Mouse (Mus musculus): ENCODE results near the gene Slc16a9.
A peak's percentile ranks its signal among the peaks of the same experiment; 100 is the strongest.

Gene Slc16a9

DNA sequence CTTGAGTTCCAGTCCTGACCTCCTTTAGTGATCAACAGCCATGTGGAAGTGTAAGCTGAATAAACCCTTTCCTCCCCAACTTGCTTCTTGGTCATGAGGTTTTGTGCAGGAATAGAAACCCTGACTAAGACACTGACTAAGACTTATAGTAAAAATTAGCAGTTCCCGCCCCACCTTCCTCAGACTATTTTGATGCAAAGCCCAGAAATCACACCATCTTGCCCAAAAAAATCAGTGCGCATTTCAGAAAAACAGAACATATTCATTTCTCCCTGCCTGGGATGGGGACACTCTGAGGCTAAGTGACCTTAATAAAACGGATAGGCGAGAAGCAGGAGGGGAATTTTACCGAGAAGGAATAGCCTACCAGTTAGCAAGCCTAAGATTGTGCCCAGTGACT, 60.8 kb downstream of the Slc16a9 start:
- DNase-seq = no peak

DNA sequence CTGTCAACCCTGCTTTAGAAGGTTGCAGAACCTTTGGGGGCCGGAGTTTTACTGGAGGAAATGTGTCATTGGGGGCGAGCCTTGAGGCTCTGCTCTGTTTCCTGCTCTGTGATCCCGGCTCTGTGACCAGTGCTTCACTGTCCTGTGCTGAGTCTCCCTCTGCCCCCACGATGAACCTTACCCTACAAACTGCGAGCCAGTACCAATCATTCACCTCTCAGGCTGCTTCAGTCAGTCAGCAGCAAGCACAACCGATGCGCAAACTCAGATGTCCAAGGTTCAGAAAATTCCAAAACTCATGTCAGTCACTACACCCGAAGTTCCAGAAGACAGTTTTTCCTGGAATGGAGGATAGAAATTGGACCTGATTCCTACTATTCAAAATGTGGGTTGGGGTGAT, 64.5 kb downstream of the Slc16a9 start:
- no peak for DNase-seq

DNA sequence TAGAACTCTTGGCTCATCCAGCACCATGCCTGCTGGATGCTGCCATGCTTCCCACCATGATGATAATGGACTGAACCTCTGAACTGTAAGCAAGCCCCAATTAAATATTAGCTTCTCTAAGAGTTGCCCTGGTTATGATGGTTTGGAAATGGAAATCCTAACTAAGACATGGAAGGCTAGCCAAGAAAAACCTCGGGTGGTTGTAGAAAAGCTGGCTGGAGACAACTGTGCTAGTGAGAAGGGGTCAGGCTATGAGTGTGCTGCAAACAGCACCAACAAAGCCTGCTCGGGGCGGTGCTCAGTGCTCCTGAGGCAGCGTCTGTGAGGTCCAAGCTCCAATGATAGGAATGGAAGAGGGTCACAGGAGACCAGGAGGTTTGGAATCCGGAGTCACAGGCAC, 65.7 kb downstream of the Slc16a9 start:
- no peak for DNase-seq

DNA sequence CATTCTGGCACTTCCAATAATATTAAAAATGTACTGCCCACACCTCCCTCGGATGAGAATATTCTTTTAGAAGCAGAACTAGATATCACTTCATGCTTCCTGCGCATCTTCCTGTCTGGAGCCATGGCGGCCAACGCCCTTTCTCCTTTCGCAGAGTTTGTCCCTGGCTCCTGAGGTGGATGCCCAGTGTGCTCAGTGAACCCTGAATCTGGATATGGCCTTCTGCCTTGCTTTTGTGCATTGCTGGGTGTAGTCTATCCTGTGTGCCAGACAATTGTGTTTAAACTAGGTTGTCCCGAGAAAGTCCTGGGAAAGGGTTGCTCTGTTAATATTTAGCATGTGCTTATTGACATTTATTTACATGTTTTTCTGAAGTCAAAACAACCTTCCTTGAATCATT, 71.0 kb downstream of the Slc16a9 start:
- no peak for DNase-seq

DNA sequence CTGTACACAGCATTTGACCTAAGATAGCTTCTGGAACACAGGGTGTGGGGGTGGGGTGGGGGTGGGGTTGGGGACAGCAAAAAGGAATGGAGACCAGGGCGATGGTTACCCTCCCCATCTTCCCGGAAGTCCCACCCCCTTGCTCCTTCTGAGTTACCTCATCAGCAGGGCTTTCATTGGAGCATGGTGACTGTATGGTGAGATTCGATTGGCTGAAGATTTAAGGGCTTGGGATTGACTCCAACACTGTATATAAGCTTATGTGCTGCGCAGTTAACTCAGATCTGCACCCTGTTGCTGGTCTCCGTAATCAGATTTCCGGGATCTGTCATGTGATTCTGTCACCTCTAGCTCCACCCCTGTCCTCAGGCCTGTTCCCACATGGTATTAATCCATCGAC, 72.0 kb downstream of the Slc16a9 start:
- no peak for DNase-seq

DNA sequence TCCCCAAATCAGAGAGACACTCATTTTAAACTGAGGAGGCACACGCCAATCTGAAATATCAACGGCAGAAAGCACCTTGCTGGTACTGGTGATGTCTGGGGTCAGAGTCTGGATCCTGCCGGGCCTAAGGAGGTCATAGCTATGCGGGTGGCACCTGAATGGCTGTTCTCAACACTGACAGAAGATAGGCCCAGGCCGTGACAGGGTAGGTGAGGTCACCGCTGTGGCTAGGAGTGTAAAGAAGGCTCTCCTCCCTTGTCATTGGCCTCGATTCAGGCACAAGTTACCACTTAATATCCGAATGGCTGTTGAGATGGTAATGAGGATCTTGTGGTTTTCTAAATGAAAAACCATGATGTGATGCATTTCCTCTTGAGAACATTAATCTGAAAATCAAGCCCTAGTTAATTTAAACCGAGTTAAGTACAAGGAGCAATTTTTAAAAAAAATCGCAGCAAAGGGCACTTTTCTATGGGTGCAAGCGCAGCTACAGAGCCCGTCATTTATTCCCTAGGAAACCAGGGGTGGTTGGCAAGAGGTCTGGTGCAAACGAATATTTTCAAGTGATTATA, 72.6 kb downstream of the Slc16a9 start:
- DNase-seq = no peak

DNA sequence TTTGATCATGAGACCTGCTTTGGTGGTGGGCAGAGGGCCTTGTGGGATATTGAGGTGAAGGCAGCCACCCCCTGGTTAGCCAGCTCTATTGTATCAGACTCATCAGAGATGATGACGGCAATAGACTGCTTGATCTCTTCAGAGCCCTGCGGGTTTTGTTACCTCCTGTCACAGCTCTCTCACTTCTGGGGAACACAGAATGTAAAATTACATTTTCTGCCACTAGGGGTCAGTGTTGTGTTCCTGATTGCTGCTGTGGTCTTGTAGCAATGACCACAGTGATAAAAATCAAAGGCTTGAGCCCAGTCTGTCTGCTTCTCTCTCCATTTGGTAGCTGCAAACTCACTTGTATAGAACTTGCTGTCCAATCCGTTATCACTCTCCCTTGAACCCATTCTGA, 73.7 kb downstream of the Slc16a9 start:
- peak; percentile 85 for DNase-seq

DNA sequence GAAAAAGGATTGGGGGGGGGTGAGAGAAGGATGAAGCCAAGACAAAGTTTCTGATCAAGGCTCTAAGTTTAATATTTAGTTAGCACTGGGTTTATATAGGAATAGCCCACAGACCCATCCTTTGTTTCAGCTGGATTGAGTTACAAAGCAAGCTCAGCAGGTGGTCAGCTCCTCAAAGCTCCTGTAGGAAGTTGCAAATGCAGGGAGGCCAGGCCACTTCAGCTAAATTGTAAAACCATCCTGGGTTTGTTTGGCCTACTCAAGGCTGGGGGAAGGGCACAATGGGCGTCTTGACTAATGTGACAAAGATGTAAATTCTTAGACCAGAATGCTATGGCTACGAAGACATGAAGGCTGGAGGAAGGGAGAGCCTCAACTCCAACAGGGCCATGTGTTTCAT, 80.6 kb downstream of the Slc16a9 start:
- peak; percentile 21 for DNase-seq

DNA sequence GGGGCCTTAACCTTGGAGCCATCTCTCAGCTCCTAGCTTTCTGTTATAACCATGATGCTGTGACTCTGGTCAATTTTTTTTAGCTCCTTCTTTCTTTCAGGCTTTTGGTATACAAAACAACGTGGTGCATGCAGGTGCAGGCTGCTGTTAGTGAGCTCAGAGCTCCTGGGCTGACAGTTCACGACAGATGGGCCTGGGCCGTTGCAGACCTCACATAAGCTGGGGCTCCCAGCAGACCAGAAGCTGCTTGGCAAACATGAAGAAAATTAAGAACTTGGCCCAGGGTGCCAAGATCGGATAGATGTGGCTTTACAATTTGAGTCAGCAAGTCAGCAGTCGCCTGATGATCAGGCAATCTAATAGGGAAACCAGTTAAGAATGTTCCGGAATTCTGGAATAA, 82.4 kb downstream of the Slc16a9 start:
- no peak for DNase-seq

DNA sequence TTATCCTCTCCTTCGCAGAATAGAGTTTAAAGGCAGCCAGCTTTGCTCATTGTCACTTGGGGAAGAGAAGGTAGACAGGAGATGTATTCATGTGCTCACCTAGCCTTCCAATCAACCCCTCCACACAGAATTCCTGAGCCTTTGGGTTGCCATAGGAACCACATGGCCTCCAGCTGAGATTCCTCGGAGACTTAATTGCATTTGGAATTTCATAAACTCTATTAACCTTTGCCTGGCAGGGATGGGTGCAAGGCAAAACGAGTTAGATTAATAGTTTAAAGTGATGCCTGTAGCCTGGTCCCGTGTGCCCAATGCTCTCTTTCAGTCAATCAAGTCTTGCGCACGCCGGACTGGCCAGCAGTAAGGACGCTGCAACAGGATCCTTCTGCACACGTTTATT, 83.2 kb downstream of the Slc16a9 start:
- no peak for DNase-seq
